Mouse (Mus musculus) adrenal gland, adult (tissue): Measurements from ENCODE around the gene Habp2.
"Not testable (repeated sequence)": the region's sequence is repeated elsewhere in the genome, so short reads cannot be mapped to it uniquely, and the experiment has no call there.

Source experiments
- DNase-seq, 2 experiments: peaks; one replicate each; pipeline ENCODE4 v3.0.0; 2022 to 2023; ENCODE audit warnings: low spot score in 1 of 2; ENCODE audit not compliant: inconsistent age in 2 of 2

Habp2 gene

DNA sequence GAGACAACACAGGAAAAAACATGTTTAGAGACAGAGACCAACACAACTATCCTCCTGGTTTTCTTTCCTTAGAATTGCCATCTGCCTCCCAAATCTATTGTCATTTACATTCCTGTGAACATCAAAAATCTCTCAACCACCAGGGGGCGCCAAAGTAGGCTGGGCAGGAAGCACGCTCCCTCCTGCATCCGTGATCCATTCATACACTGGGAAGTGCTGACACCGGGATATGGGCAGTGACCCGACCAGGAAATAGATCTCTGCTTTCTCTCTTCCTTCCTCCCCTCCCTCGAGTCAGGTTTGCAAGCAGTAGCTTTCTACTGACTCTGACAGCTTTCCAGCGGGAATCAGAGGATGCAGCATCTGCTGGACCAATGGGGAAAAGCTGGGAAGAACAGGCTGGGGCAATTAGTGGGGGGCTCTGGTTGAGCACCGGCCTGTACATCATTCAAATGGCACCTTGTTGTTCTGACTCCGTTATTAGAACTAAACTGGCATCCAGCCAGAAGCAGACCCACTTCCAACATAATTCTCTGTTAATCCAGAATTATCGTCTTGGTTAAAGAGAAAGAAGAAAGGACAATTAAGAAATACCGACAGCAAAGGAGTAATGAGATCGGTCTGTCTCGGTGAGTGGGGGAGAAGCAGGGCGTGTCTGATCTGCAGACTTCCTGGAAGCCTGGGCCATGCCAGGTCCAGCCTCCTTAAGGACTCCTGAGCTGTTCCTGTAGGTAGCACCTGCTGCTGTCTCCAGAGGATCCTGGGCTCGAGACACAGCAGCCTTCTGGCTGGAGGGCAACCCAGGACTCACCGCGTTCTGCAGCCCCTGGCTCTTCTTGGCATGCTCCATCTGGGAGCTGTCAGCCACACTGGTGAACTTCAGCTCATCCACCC is 69.8 kb downstream of the Habp2 start:
- DNase-seq = peak; percentile 55 to 88

GRCm38 (mm10) chr19:56357374-56357708 is 70.4 kb downstream of the Habp2 start:
- DNase-seq = not testable (repeated sequence)

DNA sequence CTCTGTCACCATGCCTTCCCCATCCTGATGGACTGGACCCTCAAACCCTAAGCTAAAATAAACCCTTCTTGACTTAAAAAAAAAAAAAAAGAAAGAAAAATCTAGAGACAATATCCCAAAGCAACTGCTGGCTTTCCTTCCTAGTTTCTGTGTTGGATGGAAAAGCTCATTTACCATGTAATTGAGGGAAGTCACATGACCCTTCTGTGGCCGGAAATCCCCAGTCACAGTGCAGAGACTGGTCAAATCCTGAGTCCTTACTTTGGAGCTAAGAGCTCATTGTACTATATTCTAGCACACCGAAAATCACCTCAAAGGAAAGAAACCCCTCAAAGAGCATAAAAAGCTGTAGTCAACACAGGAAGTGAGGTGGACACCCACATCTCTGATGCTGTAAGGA is 72.0 kb downstream of the Habp2 start:
- no peak for DNase-seq

GRCm38 (mm10) chr19:56363721-56364460 is 77.0 kb downstream of the Habp2 start:
- no peak for DNase-seq

DNA sequence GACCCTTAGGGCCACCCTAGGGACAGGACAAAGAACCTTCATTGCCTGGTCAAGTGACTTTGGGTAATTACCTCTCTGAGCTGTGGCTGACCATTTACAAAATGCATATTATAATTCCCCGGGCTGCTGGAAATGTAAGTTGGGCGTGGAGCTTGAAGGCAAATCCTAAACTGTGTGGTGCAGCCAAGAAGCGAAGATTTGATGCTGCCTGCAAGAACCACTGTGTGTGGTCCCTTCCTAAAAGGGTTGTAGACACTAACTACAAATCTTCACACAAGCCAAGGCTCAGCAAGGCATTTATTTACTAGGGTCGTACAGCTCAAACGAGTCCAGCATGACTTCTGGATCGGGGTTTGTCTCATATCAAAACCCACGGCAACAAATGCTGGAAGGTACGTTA is 77.6 kb downstream of the Habp2 start:
- DNase-seq = no peak

- no peak for DNase-seq
These were observed 79.2 kb downstream of the Habp2 start for GRCm38 (mm10) chr19:56366168-56366567.

- DNase-seq = no peak
These were observed 79.7 kb downstream of the Habp2 start for GRCm38 (mm10) chr19:56366625-56367024.

DNA sequence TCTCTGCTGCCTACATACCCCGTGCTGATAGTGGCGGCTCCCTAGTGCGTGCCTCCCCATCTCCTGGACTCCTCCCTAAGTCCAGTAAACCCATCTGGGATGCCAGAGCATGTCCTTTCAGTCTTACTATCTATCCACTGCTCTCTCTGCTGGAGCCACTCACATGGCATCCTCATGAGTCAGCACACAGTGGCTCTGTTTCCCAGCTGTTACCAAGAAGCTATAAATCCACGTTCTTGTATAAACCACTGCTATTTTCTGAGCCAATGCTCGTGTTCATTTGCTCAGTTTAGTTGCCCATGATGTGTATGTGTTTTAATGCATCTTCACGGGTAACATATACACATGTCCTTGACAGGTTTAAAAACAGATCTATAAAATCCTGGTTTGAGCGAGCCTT is 80.8 kb downstream of the Habp2 start:
- no peak for DNase-seq

DNA sequence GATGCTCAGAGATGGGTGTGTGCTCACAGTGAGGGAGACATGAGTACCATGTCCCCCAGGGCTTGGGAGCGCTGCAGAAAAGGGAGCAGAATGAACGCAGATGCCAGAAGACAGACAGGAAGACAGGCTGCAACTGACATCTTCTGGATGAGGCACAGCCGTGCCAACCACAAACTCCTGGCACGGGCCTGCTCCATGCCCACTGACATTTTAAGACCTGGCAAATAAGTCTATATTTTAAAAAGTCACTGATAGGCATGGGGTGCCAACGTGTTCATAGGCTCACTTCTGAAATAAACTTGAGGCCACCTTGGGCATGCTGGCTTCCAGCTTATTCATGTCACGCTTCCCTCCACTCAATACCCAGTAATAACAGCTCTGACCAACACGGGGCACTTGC is 82.0 kb downstream of the Habp2 start:
- no peak for DNase-seq
